Mouse (Mus musculus) CD8-positive naive resting alpha-beta T cell, adult 57 days (primary cell): ENCODE measurements around the gene Cd80. TPM values are rescaled to one million over a fixed set of nuclear protein-coding genes. Genes with fewer than 3 reads are reported as not detected.

Experiments used
- total RNA-seq: library from RNA; stranded (reverse); gene quantifications from one replicate; pipeline ENCODE4 v1.2.4, GENCODE M21; 2023

Gene Cd80
- 1.8 TPM for total RNA-seq

GRCm38 (mm10) chr16:38455511-38456418, at the start of gene Cd80:
Gene Cd80, plus strand, starts transcription at chr16:38455561.

GRCm38 (mm10) chr16:38432498-38433425, 22.6 kb upstream of the Cd80 start, which contains the start of gene Pla1a:
Gene Pla1a, minus strand, starts transcription at chr16:38433145.

DNA sequence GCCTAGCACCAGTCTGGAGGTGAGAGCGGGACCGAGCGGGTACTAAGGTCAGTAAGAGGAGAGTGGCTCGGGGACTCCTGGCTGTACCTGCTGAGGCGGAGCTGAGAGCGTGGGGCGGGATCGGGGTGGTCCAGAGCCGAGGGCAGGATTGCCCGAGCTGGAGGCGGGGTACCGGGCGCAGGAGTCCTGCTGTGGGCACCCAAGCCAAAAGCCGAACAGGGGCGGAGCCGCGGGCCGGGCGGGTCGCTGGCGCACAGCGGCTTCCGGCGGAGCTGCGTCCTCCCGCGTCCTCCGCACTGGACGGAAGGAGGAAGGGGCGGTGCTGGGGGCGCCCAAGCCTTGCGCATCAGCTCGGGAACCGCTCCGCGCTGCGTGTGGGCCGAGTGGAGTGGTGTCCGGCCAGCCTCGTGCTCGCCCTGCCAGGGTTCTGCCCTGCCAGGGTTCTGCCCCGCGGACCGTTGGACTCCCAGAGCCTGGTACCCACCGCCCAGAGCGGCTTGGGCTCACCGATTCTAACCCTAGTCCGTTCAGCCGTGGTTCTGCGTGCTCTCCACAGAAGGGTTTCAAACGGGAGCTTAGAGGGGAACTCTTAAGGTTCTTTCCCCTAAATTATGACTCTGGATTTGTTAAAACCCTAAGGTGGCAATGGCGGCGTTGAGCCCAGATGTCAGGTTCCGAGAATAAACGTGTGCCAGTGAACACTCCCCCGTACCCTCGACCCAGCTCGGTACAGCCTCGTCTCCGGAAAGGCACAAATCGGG, 2.7 kb upstream of the Cd80 start, which contains the start of gene Adprh:
Adprh (minus strand) TSS at position 262 of the 761 bp plus-strand sequence.

DNA sequence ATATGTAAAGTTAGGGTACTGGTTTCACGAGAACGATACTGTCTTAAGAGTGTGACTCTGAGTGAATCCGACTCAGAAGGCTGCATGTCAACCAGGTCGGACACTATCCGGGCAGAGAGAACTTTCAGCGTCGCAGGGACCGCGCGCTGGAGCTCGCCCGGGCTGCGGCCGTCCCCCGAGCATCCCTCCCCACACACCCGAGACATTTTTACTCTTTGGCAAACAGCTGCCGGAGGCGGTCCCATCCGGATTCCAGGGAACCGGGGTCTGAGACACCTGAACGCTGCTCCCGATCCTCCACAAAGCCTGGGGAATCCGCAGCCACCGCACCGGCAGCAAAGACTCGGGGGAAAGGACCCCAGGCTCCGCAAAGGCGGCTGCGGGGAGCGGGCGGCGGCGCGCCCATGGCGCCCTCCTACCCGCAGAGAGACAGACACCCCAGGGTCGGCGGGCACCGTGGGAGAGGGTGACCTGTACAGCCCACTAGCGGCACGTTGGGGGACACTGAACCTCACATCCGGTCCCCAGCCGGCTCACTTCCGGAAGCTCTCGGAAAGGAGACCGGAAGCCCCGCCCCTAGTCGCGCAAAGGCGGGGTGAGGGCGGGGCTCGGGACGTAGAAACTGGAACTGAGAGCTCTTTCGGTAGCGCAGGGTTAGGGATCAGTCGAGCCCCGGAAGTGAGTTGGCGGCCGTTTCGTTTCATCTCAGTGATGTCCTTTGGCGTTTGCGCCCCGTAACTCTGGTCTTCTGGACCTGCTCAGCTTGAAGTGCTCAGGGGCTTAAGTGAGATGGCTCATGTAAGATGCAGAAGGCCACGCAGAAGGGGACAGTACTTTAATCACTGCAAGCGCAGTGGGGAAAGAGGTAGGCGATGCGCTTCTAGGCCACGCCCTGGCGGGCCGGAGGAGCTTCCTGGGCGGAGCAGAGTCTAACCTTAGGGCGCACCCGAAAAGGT, 67.0 kb downstream of the Cd80 start, which contains the start of gene Timmdc1:
Timmdc1 (minus strand) TSS at position 535 of the 956 bp plus-strand sequence.

Other genes with a start within 250 kb of the Cd80 start
- not detected for gene Nr1i2, start 160.7 kb upstream of the Cd80 start, total RNA-seq
- not detected for gene Maats1, start 113.4 kb upstream of the Cd80 start, total RNA-seq
- 66.4 TPM for gene Cox17, start 108.6 kb upstream of the Cd80 start, total RNA-seq
- gene Gm21987, start 108.5 kb upstream of the Cd80 start, total RNA-seq: not detected
- not detected for gene Popdc2, start 93.4 kb upstream of the Cd80 start, total RNA-seq
- gene Pla1a, start 22.4 kb upstream of the Cd80 start, total RNA-seq: not detected
- 22.1 TPM for gene Adprh, start 2.9 kb upstream of the Cd80 start, total RNA-seq
- gene Timmdc1, start 67.1 kb downstream of the Cd80 start, total RNA-seq: 14.4 TPM
- 22.0 TPM for gene Poglut1, start 94.7 kb downstream of the Cd80 start, total RNA-seq
- gene Tmem39a, start 103.1 kb downstream of the Cd80 start, total RNA-seq: 50.6 TPM